Mouse (Mus musculus) E14TG2a.4 (cell line): ENCODE measurements around the gene Gad2.

ENCODE experiments used
- CTCF ChIP-seq: conservative IDR thresholded peaks from 2 replicates; pipeline ENCODE4 v1.5.1; 2014; ENCODE audit warnings: low read length
- POU5F1 ChIP-seq: IDR thresholded peaks from 2 replicates; pipeline ENCODE4 v1.6.1; 2014; ENCODE audit warnings: low read length, borderline replicate concordance

DNA sequence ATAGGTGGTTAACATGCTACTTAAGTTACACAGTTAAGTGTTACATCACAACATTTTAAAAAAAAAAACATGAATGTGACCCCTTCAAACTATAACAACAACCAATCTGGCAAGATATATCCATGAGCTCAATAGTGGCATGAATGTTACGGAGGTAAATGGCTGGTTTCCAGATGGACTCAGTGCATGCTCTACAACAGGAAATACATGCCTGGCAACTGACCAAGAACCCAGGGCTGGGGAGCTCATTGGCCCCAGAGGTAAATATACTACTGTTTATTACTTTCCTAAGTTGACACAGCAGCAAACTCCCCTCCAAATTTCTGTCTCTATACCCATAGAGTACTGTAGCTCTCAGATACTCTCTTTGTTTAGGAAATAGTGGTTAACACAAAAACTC is 26.4 kb downstream of the Gad2 start:
- no peak for TF ChIP-seq CTCF
- no peak for TF ChIP-seq POU5F1
